Mouse (Mus musculus) intestine, embryonic 14.5 days (tissue): ENCODE measurements at regions not wholly inside any gene's neighbourhood (a gene's known extent, or its start where the extent isn't known, plus 50 kb on each side); places are given as distances from the start of the nearest gene placed in this dataset.

ENCODE experiments used
- ATAC-seq: fragments of 200-750 bp; cut with Nextera tagmentation; replicated peaks from 2 replicates; pipeline ENCODE4 v1.8.0; 2017; ENCODE audit warnings: low read depth, moderate number of reproducible peaks, moderate TSS enrichment, moderate library complexity; ENCODE audit not compliant: low FRiP score, low TSS enrichment
- DNase-seq: peaks from one replicate; pipeline ENCODE4 v3.0.0-alpha.2; 2018; ENCODE audit warnings: low spot score
- H3K27ac ChIP-seq: fragments of 300-500 bp; sonication (generic); 2 replicates; pipeline ENCODE4 v1.5.1; 2014; ENCODE audit warnings: low read depth, mild to moderate bottlenecking, control low read depth
- H3K27me3 ChIP-seq: fragments of 300-500 bp; sonication (generic); replicated peaks from 2 replicates; pipeline ENCODE4 v1.6.1; 2014; ENCODE audit warnings: low read length, control low read depth; ENCODE audit not compliant: control insufficient read depth, insufficient read depth
- H3K36me3 ChIP-seq: fragments of 300-500 bp; sonication (generic); 2 replicates; pipeline ENCODE4 v1.6.1; 2014; ENCODE audit warnings: low read length, control low read depth; ENCODE audit not compliant: control insufficient read depth, insufficient read depth
- H3K4me1 ChIP-seq: fragments of 300-500 bp; sonication (generic); replicated peaks from 2 replicates; pipeline ENCODE4 v1.6.1; 2014; ENCODE audit warnings: low read length, control low read depth, mixed read lengths; ENCODE audit not compliant: control insufficient read depth, insufficient read depth
- H3K4me2 ChIP-seq: fragments of 300-500 bp; sonication (generic); 2 replicates; pipeline ENCODE4 v1.6.1; 2014; ENCODE audit warnings: low read length
- H3K4me3 ChIP-seq: fragments of 300-500 bp; sonication (generic); 2 replicates; pipeline ENCODE4 v1.5.1; 2014; ENCODE audit warnings: low read depth, low read length, control low read depth, mixed read lengths
- H3K9ac ChIP-seq: fragments of 300-500 bp; sonication (generic); 2 replicates; pipeline ENCODE4 v1.6.1; 2014; ENCODE audit warnings: mild to moderate bottlenecking, low read length
- H3K9me3 ChIP-seq: fragments of 300-500 bp; sonication (generic); 2 replicates; pipeline ENCODE4 v1.6.1; 2016; ENCODE audit warnings: low read length, control low read depth; ENCODE audit not compliant: control insufficient read depth
- WGBS: fragments of 180-500 bp; shearing (Covaris S2); extraction: QIAGEN DNeasy Blood & Tissue Kit; methylation state at CpG from one replicate; pipeline ENCODE4 v1.1.7; 2014; 5-methylcytosine and 5-hydroxymethylcytosine counted together

DNA sequence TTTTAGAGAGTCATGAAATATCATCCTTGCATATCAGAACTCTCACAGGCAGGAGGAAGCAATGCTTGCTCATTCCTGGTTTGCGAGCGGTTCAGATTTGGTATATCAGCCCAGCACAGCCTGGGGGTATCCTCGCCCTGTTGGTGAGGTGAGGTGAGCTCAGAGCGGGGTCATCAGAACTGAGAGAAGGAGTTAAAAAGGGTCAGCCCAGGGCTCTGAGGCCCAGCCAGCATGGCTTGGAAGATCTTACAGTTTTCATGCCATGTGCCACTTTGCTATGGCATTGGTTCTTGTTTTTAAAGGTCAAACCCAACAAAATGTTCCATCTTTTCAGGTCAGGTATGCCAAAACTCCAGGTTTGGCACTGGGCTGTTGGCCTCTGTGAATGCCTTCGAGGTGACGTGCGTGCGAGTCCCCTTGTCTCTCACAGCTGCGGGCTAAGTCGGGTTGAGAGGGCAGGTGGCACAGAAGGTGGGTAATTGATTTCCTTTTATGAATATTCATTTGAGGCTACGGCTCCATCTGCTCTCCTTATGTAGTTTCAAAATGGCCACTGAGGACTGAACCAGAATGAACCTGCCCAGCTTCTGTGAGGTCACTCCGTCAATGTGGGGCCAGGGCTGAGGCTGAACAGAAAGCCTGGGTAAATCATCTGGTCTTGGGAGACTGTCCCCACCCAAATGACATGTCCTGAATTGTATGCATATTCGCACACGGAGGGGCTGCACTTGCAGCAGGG lies 86.3 kb downstream of the Hhipl2 start:
- Histone ChIP-seq H3K27me3 (no peaks in the 10 kb centered on the region), H3K9ac (no peak overlapping the region), H3K36me3 (no peaks in the 10 kb centered on the region), H3K9me3 (no peaks in the 10 kb centered on the region), H3K4me3 (no peak overlapping the region), H3K27ac (no peak overlapping the region), H3K4me2 (no peak overlapping the region), H3K4me1 (no peaks in the 10 kb centered on the region)
- WGBS, result 90% methylated on average over 14 of the region's 14 CpGs
- DNase-seq, result no peak
- ATAC-seq, result no peak

DNA sequence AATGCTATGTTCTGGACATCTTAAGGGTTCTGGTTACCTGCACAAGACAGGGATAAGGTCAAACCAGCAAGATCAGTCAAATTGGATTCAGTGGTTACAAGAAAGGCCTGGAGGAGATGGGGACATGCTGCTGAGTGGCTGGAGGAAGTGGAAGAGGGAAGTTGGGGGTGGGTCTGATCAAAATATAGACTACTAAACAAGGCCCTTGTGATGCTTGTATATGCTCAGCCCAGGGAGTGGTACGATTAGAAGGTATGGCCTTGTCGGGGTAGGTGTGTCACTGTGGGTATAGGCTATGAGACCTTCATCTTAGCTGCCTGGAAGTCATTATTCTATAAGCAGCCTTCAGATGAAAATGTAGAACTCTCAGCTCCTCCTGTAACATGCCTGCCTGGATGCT lies 89.9 kb downstream of the Hhipl2 start:
- no peak overlapping the region for H3K4me3 ChIP-seq
- H3K9ac ChIP-seq, result no peak overlapping the region
- WGBS, result 97% methylated on average over 2 of the region's 2 CpGs
- H3K27ac ChIP-seq, result no peak overlapping the region
- no peak overlapping the region for H3K4me2 ChIP-seq
- no peaks in the 10 kb centered on the region for H3K36me3 ChIP-seq
- DNase-seq (no peak), ATAC-seq (no peak)
- no peaks in the 10 kb centered on the region for H3K27me3 ChIP-seq
- H3K9me3 ChIP-seq, result no peaks in the 10 kb centered on the region
- H3K4me1 ChIP-seq, result no peaks in the 10 kb centered on the region

DNA sequence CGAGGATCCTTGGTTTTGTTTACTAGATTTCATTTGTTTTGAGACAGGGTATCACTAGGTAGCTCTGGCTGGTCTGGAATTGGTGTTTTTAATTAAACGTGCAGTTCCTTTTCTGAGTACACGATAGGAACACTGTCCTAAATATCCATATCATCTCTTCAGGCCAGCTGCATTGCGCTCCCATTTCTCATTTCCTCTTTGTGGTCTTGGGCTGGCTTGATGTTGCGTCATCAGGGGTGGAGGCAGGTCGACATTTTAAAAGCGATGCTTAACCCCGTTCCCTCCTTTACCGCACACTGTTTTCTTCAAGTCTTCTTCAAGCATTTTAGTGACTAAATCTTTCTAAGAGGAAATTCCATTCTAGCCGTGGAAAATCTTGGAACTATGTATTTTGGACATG lies 92.7 kb downstream of the Hhipl2 start:
- Histone ChIP-seq H3K27ac (no peak overlapping the region), H3K4me1 (no peaks in the 10 kb centered on the region), H3K4me3 (no peak overlapping the region), H3K9ac (no peak overlapping the region), H3K27me3 (no peaks in the 10 kb centered on the region), H3K4me2 (no peak overlapping the region), H3K36me3 (no peaks in the 10 kb centered on the region), H3K9me3 (no peaks in the 10 kb centered on the region)
- no peak for ATAC-seq
- WGBS, result 75% methylated on average over 10 of the region's 10 CpGs
- DNase-seq, result no peak

DNA sequence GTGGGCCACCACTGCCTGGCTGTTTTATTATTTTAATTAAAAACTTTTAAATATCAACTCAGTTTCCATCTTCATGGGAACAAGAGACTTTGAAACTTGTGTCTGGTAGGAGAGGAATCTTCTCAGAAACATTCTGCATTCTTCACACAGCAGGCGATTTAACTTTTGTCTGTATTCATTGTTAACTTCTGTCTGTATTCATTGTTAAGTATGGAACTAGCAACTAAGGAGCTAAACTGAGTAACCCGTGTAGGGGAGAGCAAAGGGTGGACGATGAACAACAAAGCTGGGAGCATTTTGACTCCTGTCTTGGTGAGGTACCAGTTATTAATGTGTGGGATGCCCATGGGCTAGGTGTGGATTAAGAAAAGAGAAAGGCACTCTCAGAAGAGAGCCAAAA lies 95.9 kb downstream of the Hhipl2 start:
- H3K4me1 ChIP-seq, result no peaks in the 10 kb centered on the region
- ATAC-seq (no peak), DNase-seq (no peak)
- no peaks in the 10 kb centered on the region for H3K9me3 ChIP-seq
- no peak overlapping the region for H3K27ac ChIP-seq
- no peak overlapping the region for H3K9ac ChIP-seq
- H3K4me3 ChIP-seq, result no peak overlapping the region
- WGBS, result 85% methylated on average over 3 of the region's 3 CpGs
- no peaks in the 10 kb centered on the region for H3K36me3 ChIP-seq
- no peak overlapping the region for H3K4me2 ChIP-seq
- no peaks in the 10 kb centered on the region for H3K27me3 ChIP-seq

DNA sequence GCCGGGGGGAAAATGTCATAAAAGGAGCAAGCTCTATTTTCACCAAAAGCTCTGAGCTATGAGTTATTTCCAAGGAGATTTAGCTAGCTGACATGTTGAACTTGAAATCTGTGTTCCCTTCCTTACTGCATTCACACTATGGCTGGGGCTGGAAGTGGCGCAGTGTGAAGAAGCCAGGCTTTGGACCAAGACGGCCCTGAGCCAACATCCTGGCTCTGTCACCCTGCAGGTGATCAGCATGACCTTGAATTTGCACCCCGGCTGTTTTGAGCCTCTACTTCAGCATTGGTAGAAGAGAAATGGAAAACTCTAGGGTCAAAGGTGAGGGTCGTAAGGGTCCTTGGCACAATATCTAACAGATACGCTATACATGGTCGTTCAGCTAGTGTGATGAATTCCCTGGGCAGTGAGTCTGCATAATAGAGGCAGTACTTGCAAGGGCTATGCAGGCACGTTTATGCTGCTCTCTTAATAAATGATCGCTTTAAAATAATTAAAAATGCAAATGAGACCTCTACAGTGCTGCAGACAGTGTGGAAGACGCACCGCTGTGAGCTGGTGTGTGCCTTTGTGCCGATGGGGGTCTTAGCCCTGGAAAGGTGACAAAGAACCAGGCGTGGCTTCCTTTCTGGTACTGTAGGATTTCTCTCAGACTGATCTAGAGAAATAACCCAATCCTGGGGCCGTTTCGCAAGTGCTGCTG lies 96.4 kb downstream of the Hhipl2 start:
- ATAC-seq (no peak), DNase-seq (no peak)
- H3K4me2 ChIP-seq, result no peak overlapping the region
- H3K4me1 ChIP-seq, result no peaks in the 10 kb centered on the region
- H3K27ac ChIP-seq, result no peak overlapping the region
- no peaks in the 10 kb centered on the region for H3K27me3 ChIP-seq
- H3K9me3 ChIP-seq, result no peaks in the 10 kb centered on the region
- no peak overlapping the region for H3K9ac ChIP-seq
- H3K36me3 ChIP-seq, result no peaks in the 10 kb centered on the region
- no peak overlapping the region for H3K4me3 ChIP-seq
- WGBS, result 73% methylated on average over 15 of the region's 15 CpGs

DNA sequence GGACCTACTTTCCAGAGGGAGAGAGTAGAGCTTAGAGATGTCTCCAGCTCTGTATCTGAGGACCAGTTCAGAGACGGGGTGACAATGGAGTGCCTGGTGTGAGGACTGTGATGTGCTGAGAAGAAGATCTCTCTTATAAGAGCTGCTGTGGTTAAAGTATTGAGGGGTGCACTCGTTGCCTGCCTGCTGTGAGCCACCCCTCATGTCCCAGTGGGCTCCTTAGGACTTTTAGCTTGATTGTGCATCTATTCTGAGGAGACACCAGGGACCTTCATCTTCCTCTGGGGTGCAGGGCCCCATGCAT lies 96.9 kb downstream of the Hhipl2 start:
- Histone ChIP-seq H3K27ac (no peak overlapping the region), H3K4me2 (no peak overlapping the region), H3K27me3 (no peaks in the 10 kb centered on the region), H3K4me1 (no peaks in the 10 kb centered on the region), H3K9me3 (no peaks in the 10 kb centered on the region), H3K4me3 (no peak overlapping the region), H3K9ac (no peak overlapping the region), H3K36me3 (no peaks in the 10 kb centered on the region)
- 58% methylated on average over 2 of the region's 2 CpGs for WGBS
- ATAC-seq (no peak), DNase-seq (no peak)

DNA sequence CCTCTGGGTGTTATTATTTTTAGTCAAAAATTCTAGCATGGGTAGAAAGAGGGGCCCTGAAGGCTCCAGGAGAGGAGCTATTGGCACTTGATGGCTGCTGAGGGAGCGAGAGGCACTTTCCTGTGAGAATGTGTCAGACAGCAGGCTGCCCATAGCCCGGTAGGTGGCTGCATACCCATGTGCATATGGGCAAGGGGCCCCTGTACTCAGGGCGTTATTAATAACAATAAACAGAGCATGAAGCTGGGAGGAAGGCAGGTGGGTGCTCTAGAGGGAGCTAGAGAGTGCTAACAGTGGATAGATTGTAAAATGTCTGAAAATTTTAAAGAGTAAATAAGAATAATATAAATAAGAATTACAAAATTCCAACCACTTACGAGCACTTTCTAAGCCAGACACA lies 98.2 kb downstream of the Hhipl2 start:
- no peak overlapping the region for H3K4me3 ChIP-seq
- ATAC-seq, result no peak
- no peak overlapping the region for H3K27ac ChIP-seq
- H3K36me3 ChIP-seq, result no peaks in the 10 kb centered on the region
- H3K4me1 ChIP-seq, result no peaks in the 10 kb centered on the region
- no peaks in the 10 kb centered on the region for H3K9me3 ChIP-seq
- H3K4me2 ChIP-seq, result no peak overlapping the region
- H3K27me3 ChIP-seq, result no peaks in the 10 kb centered on the region
- DNase-seq, result no peak
- 62% methylated on average over 4 of the region's 4 CpGs for WGBS
- no peak overlapping the region for H3K9ac ChIP-seq

DNA sequence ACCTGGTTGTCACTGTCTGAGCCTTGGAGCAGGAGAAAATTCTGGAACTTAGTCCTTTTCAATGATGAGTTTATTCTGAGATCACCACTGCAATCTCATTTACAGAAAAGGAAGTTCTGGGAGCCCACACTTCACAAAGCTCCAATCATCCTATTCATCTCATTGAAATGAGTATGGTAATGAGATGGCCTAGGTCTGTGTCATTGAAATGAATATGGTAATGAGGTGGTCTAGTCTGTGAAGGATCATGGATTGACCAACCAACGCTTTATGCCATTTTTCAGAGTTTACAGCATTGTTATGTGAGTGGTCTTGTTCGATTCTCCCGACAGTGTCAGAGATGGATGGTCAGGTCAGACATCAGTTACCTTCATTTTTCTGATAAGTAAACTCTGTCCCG lies 99.2 kb downstream of the Hhipl2 start:
- ATAC-seq (no peak), DNase-seq (no peak)
- Histone ChIP-seq H3K4me3 (no peak overlapping the region), H3K27ac (no peak overlapping the region), H3K4me2 (no peak overlapping the region), H3K4me1 (no peaks in the 10 kb centered on the region), H3K36me3 (no peaks in the 10 kb centered on the region), H3K27me3 (no peaks in the 10 kb centered on the region), H3K9ac (no peak overlapping the region), H3K9me3 (no peaks in the 10 kb centered on the region)
- 89% methylated on average over 4 of the region's 4 CpGs for WGBS

DNA sequence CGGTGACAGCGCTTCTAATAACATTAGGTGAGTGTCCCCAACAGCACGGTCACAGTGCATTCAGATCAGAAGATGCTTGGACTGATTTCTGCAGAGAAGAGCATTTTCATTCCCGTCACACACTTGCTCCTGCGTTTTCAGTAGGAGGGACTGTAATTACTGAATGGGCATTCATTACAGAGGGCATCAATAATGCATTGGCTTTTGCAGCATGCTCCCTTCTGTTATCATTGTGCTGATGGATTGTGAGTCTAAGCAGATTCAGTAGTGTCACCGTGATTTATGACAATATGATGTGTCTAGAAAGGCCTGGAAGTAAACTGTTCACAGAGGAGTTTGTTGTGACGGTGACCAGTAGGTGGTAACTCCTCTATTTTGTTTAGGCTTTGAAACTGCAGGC lies 103.6 kb downstream of the Hhipl2 start:
- 73% methylated on average over 7 of the region's 7 CpGs for WGBS
- Histone ChIP-seq H3K4me2 (no peak overlapping the region), H3K4me1 (no peaks in the 10 kb centered on the region), H3K9ac (no peak overlapping the region), H3K36me3 (no peaks in the 10 kb centered on the region), H3K27ac (no peak overlapping the region), H3K27me3 (no peaks in the 10 kb centered on the region), H3K4me3 (no peak overlapping the region), H3K9me3 (0 out of 2 replicates have a peak, but pooled peaks cover 4% of the 10 kb centered on the region)
- ATAC-seq (no peak), DNase-seq (no peak)
